Mouse (Mus musculus): Measurements from ENCODE around the gene Herc1.

DNA sequence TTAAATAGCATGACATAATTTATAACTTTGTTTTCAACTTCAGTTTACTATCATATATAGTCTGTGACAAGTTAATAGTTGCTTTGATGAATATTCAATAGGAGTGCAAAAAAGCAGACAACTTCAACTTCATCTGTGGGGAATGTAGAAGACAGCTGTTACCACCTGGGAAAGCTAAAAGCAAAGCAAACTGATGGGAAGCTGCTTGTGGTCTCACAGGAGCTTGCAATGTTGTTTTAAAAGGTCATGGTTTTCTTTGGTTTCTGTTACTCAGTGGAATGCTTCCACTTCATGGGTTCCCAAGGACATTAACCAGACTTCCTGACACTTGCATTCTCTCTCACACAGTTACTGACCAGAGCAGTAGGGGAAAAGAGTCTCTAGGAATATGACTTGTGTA lies 138.5 kb downstream of the Herc1 start:
- TF ChIP-seq POLR2A (IDR thresholded peaks at IDR 0.05; ENCODE audit: borderline replicate concordance, insufficient read depth, low read length) (no peak), CTCF (IDR thresholded peaks at IDR 0.05; ENCODE audit: borderline replicate concordance, insufficient read depth, low read depth, low read length) (no peak)

All from cerebellum, adult 2 months (tissue).